Comparison of ENCODE assay signal across 8 mouse cellular contexts in the genomic region with DNA sequence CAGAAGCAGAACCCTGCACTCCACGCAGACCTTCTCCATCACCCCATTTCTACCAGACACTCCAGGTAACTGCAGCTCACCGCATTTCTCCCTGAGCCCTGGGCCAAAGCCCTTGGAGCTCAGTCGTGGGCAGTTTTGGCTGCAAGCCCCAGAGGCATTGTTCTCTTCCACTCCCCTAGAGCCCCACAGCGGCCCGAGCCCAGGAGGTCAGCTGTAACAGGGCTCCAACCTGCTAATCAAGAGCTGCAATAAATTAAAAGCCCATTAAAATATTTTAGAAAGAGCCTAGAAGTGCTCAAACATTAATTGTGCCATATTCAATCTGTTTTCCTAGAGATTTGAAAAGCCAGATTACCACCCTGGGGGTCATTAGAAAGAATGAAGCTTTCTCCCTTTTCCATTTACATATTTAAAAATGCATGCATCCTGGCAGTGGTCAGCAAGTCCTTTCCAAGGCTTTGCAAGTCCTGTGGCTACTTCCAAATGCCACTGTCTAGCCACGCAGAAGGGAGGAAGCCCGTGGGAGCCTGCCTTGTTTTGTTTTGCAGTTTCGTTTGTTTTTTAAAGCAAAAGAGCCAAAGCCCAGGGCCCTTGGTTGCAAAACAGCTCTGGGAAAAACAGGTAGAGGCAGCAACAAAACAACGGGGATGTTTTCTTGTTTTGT.
DNase-seq lines count a peak whose midpoint lies in the region; ATAC-seq and TF ChIP-seq lines count a peak whose summit lies in the region.

No protein-coding gene starts in this region.

- H3K4me1 ChIP-seq in embryonic facial prominence, embryonic 13.5 days: peaks cover 42% of the 10 kb centered on the region
- peaks cover 30% of the 10 kb centered on the region for H3K4me1 ChIP-seq in hindbrain, embryonic 12.5 days

- WGBS in embryonic facial prominence, embryonic 13.5 days: 13% methylated on average over 9 of the region's 9 CpGs
- WGBS in hindbrain, embryonic 12.5 days: 6% methylated on average over 9 of the region's 9 CpGs

- peak in 1 of 2 experiments; percentile 37 for DNase-seq in layer of hippocampus, adult 2 months (ENCODE audit: low spot score in 2 of 2)
- no peak for DNase-seq in layer of hippocampus, adult 9-10 months (ENCODE audit: low spot score)
- DNase-seq in lung, postnatal 10 days: peak; percentile 27
- no peak for DNase-seq in spleen, postnatal 4 days (ENCODE audit: low spot score in 2 of 2)
- no peak for DNase-seq in thymus, postnatal 36 days
- no peak for DNase-seq in gastrocnemius, adult 18-20 months (ENCODE audit: low spot score)

- no peak for TF ChIP-seq CTCF in layer of hippocampus, adult 2 months (conservative IDR thresholded peaks at IDR 0.05)

- no peaks in the 10 kb centered on the region for H3K36me3 ChIP-seq in embryonic facial prominence, embryonic 13.5 days
- no peaks in the 10 kb centered on the region for H3K36me3 ChIP-seq in hindbrain, embryonic 12.5 days

- H3K9me3 ChIP-seq in embryonic facial prominence, embryonic 13.5 days: no peaks in the 10 kb centered on the region
- H3K9me3 ChIP-seq in hindbrain, embryonic 12.5 days (replicated peaks): no peaks in the 10 kb centered on the region

- no peak for ATAC-seq in embryonic facial prominence, embryonic 13.5 days (ENCODE audit: insufficient number of reproducible peaks, insufficient read depth, low FRiP score, low TSS enrichment, low read depth)
- no peak for ATAC-seq in hindbrain, embryonic 12.5 days (ENCODE audit: low FRiP score)

- peak overlapping the region; percentile 79 for H3K27ac ChIP-seq in layer of hippocampus, adult 2 months
- H3K27ac ChIP-seq in embryonic facial prominence, embryonic 13.5 days: peak overlapping the region; percentile 77
- H3K27ac ChIP-seq in hindbrain, embryonic 12.5 days: peak overlapping the region; percentile 62

- H3K4me2 ChIP-seq in embryonic facial prominence, embryonic 13.5 days: peak overlapping the region; percentile 26
- peak overlapping the region; percentile 21 for H3K4me2 ChIP-seq in hindbrain, embryonic 12.5 days (replicated peaks)

- H3K4me3 ChIP-seq in layer of hippocampus, adult 2 months: peak overlapping the region; percentile 7; the same call in 1 of the 2 replicates
- H3K4me3 ChIP-seq in embryonic facial prominence, embryonic 13.5 days: no peak overlapping the region
- H3K4me3 ChIP-seq in hindbrain, embryonic 12.5 days: no peak overlapping the region

- H3K27me3 ChIP-seq in embryonic facial prominence, embryonic 13.5 days: no peaks in the 10 kb centered on the region
- no peaks in the 10 kb centered on the region for H3K27me3 ChIP-seq in hindbrain, embryonic 12.5 days

- peak overlapping the region; percentile 41; the same call in 1 of the 2 replicates for H3K9ac ChIP-seq in embryonic facial prominence, embryonic 13.5 days
- peak overlapping the region; percentile 46; the same call in 1 of the 2 replicates for H3K9ac ChIP-seq in hindbrain, embryonic 12.5 days
